Mouse (Mus musculus) adrenal gland, postnatal 4 days (tissue): Measurements from ENCODE around the gene Olfr458. TPM values are rescaled to one million over a fixed set of nuclear protein-coding genes. Genes with fewer than 3 reads are reported as not detected.
"Not testable (repeated sequence)": the region's sequence is repeated elsewhere in the genome, so short reads cannot be mapped to it uniquely, and the experiment has no call there.

Experiments
- DNase-seq, 2 experiments: peaks; one replicate each; pipeline ENCODE4 v3.0.0; 2021 to 2022; ENCODE audit warnings: low spot score in 2 of 2, mixed read lengths in 2 of 2
- long read RNA-seq, 2 experiments: library from polyadenylated mRNA; stranded (forward); transcript quantifications; one replicate each; pipeline ENCODE4 v2.0.0; 2021
- total RNA-seq, 2 experiments: library from RNA; stranded (reverse); gene quantifications; 2 replicates each; pipeline ENCODE4 v1.2.3; 2021

The Olfr458 gene
- not detected for total RNA-seq
- long read RNA-seq, experiment 1, result 0 reads
- long read RNA-seq, experiment 2, result 0 reads

GRCm38 (mm10) chr6:42465096-42465495 lies at the start of gene Olfr458:
Gene Olfr458 (minus strand): TSS chr6:42465196.
- DNase-seq, result no peak

- DNase-seq, result no peak
These were observed 48.5 kb upstream of the Olfr458 start for GRCm38 (mm10) chr6:42513461-42513860.

GRCm38 (mm10) chr6:42509311-42509710 lies 44.3 kb upstream of the Olfr458 start:
- DNase-seq, result no peak

GRCm38 (mm10) chr6:42503478-42503877 lies 38.5 kb upstream of the Olfr458 start:
- DNase-seq, result no peak

- no peak for DNase-seq
These were observed 24.7 kb upstream of the Olfr458 start for GRCm38 (mm10) chr6:42489731-42490130.

DNA sequence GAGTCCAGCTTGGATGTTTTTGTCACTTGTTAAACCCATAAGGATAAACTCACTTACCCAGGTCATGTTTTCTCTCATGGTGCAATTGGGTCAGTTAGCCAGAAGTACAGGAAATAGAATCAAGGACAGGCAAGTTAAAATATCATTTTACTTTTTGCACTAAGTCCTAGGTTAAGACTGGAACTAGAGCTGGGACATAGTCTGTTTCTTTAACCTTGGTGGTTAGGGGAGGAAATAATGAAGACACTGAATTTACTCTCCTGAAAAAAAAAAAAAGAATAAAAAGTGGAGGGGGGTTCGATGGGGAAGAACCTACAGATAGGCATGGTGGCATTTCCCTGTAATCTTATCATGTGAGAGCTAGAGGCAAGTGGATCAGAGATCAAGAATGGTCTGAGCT lies 22.1 kb upstream of the Olfr458 start, which contains the start of gene Olfr456:
Gene Olfr456 (minus strand): TSS at position 101 of the 400 bp plus-strand sequence.
- no peak for DNase-seq

GRCm38 (mm10) chr6:42484633-42485032 lies 19.6 kb upstream of the Olfr458 start:
- no peak for DNase-seq

- DNase-seq, result no peak
These were observed 11.2 kb upstream of the Olfr458 start, which contains the start of gene Olfr457 for GRCm38 (mm10) chr6:42476235-42476634. Gene Olfr457 (minus strand): TSS chr6:42476335.

DNA sequence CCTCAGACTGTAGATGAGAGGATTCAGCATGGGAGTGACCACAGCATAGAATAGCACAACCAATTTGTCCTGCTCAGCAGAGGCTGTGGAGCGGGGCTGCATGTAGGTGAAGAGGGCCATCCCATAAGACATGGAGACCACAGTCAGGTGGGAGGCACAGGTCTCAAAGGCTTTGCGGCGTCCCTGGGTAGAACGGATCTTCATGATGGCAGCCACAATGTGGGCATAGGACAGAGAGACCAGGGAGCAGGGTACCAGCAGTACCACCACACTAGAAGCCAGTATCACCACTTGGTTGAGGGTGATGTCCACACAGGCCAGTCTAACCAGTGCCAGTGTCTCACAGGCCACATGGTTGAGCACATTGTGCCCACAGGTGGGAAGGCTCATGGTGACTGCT lies 6.3 kb upstream of the Olfr458 start:
- DNase-seq, result not testable (repeated sequence)

DNA sequence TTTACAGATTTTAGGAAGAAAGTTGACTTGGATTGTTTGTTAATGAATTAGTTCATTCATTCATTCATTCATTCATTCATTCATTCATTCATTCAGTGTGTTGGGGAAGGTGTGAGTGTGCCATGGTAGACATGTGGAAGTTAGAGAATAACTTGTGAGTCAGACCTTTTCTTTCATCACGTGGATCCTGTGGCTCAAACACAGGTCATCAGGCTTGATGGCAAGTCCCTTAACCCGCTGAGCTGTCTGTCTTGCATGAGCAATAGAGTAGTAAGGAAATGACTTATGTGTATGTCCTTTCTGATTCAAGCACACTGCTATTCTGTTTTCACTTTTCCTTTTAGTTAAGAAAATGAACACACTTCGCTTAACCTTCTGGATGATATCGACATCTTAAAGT lies 5.5 kb upstream of the Olfr458 start:
- no peak for DNase-seq

DNA sequence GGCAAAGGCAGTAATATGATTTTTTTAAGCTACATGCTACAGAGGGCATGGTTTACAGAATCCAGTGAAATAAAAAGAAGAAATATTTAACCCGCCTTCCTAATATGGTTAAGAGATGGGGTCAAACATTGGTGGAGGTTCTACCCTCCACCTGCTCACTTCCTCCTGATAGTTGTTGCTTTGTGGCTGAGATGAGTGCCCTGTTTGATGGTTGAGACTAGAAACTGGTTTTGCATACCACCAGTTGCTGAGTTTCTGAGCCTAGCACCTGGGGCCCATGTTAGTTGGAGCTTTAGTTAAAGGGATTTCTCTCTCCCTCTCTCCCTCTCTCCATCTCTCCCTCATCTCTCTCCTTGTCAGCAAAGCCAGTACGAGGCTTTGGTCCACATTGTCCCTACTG lies 17.6 kb downstream of the Olfr458 start:
- no peak for DNase-seq

GRCm38 (mm10) chr6:42444491-42444890 lies 20.5 kb downstream of the Olfr458 start:
- DNase-seq, result no peak

DNA sequence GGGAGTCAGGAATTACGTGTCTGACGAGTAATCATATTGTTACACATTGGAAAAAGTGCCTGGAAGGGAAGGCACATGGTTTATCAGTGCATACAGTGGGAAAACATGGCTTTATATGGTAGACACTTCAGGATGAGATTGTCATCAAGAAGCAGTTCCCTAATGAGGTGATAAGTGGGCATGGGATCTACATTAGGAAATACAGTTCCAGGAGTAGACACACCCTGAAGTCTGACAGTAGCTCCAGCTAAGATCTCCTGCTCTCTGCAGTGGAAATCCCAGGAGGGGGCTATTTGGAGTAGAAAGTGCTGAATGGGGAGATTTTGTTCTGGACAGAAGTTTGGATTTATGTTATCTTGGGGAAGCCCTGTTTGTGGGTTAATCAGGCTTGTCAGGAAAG lies 23.6 kb downstream of the Olfr458 start:
- no peak for DNase-seq

DNA sequence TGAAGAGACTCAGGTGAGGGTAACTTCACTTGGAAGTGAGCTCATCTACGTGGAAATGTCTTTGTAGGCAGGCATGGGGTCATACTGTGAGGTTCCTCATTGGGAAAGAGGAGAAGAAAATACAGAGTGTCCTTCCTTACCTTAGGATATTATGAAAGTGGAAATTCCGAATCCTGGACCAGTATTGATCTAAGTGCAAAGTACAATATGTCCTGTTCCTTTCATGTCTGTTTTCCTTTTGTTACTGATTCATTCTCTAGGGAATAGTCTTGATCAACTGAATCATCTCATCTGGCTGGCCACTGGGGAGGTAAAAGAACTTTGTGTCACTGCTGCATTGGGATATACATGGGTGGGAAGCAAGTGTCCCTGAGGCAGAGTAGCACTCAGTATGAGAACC lies 29.5 kb downstream of the Olfr458 start:
- DNase-seq, result no peak

DNA sequence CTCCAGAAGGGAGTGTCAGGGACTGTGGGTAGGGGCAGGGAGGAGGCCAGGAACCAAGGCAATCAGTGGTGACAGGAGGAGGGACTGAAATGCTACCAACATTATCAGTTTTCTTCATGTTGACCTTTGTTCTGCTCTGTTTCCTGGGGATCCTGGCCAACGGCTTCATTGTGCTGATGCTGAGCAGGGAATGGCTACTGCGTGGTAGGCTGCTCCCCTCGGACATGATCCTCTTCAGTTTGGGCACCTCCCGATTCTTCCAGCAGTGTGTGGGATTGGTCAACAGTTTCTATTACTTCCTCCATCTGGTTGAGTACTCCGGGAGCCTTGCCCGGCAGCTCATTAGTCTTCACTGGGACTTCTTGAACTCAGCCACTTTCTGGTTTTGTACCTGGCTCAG lies 30.6 kb downstream of the Olfr458 start, which contains the start of gene Tas2r126:
Gene Tas2r126 (plus strand): TSS at position 90 of the 400 bp plus-strand sequence.
- no peak for DNase-seq

- DNase-seq, result no peak
These were observed 31.4 kb downstream of the Olfr458 start for GRCm38 (mm10) chr6:42433554-42433953.

- DNase-seq, result no peak
These were observed 38.7 kb downstream of the Olfr458 start for GRCm38 (mm10) chr6:42426337-42426736.

DNA sequence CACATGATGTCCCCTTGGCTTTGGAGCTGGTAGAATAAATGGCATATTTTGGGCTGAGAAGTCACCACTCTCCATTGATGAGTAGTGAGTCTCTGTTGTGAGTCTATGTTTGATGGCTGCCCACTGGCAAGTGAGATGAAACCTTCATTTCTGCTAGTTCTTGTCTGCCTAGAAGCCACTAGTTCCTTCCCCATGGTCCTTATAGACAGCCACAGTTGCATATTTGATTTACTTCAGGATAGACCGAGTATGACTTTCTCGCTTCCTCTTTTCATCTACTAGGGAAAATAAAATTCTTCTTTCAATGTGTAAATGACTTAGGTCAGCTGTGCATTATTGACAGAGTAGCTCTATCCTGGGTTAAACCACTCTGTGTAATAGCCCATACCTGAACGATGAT lies 40.5 kb downstream of the Olfr458 start:
- no peak for DNase-seq

GRCm38 (mm10) chr6:42421439-42421838 lies 43.6 kb downstream of the Olfr458 start:
- no peak for DNase-seq

DNA sequence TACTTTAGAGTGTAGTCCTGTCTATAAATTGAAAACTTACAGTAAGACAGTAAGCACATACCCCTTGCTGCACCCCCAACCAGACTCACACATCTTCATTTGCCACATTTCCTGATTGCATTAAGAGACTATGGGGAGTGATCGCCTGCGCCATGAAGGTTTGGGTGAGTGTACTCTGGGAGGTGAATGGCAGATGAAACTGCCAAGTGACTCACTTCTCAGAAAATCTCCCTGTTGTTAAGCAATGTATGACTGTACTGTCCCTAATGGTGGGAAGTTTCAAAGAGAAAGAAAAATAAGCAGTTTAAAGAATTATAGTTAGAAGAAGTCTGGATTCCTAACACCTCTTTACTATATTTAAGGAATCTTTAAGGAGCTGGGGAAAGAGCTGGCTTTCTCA lies 45.6 kb downstream of the Olfr458 start:
- no peak for DNase-seq
